Mouse (Mus musculus): ENCODE results near the gene Uaca.

The Uaca gene

GRCm38 (mm10) chr9:60794210-60794840 lies at the start of gene Uaca:
Gene Uaca, plus strand, starts transcription at chr9:60794542.
- DNase-seq (ENCODE audit: low spot score), result peak; percentile 97

- no peak for DNase-seq (ENCODE audit: low spot score)
Measured at GRCm38 (mm10) chr9:60744971-60745370, 49.4 kb upstream of the Uaca start.

- no peak for DNase-seq (ENCODE audit: low spot score)
Measured at GRCm38 (mm10) chr9:60746561-60746960, 47.8 kb upstream of the Uaca start.

- DNase-seq (ENCODE audit: low spot score), result no peak
Measured at GRCm38 (mm10) chr9:60747672-60748071, 46.7 kb upstream of the Uaca start.

GRCm38 (mm10) chr9:60748191-60748590 lies 46.2 kb upstream of the Uaca start:
- no peak for DNase-seq (ENCODE audit: low spot score)

GRCm38 (mm10) chr9:60749105-60749504 lies 45.2 kb upstream of the Uaca start:
- DNase-seq (ENCODE audit: low spot score), result no peak

GRCm38 (mm10) chr9:60751098-60751497 lies 43.2 kb upstream of the Uaca start:
- DNase-seq (ENCODE audit: low spot score), result no peak

GRCm38 (mm10) chr9:60751971-60752370 lies 42.4 kb upstream of the Uaca start:
- no peak for DNase-seq (ENCODE audit: low spot score)

GRCm38 (mm10) chr9:60752636-60753035 lies 41.7 kb upstream of the Uaca start:
- no peak for DNase-seq (ENCODE audit: low spot score)

- DNase-seq (ENCODE audit: low spot score), result peak; percentile 89
Measured at GRCm38 (mm10) chr9:60756258-60756657, 38.1 kb upstream of the Uaca start.

GRCm38 (mm10) chr9:60756866-60757740 lies 37.2 kb upstream of the Uaca start:
- no peak for DNase-seq (ENCODE audit: low spot score)

GRCm38 (mm10) chr9:60757817-60758216 lies 36.5 kb upstream of the Uaca start:
- no peak for DNase-seq (ENCODE audit: low spot score)

GRCm38 (mm10) chr9:60759436-60760007 lies 34.8 kb upstream of the Uaca start:
- DNase-seq (ENCODE audit: low spot score), result peak; percentile 76

- DNase-seq (ENCODE audit: low spot score), result no peak
Measured at GRCm38 (mm10) chr9:60765181-60765580, 29.2 kb upstream of the Uaca start.

GRCm38 (mm10) chr9:60768393-60768792 lies 25.9 kb upstream of the Uaca start:
- DNase-seq (ENCODE audit: low spot score), result no peak

GRCm38 (mm10) chr9:60769711-60770111 lies 24.6 kb upstream of the Uaca start:
- DNase-seq (ENCODE audit: low spot score), result no peak

- no peak for DNase-seq (ENCODE audit: low spot score)
Measured at GRCm38 (mm10) chr9:60773713-60774112, 20.6 kb upstream of the Uaca start.

- no peak for DNase-seq (ENCODE audit: low spot score)
Measured at GRCm38 (mm10) chr9:60776899-60777298, 17.4 kb upstream of the Uaca start.

GRCm38 (mm10) chr9:60782057-60782789 lies 12.1 kb upstream of the Uaca start:
- no peak for DNase-seq (ENCODE audit: low spot score)

GRCm38 (mm10) chr9:60785069-60785468 lies 9.3 kb upstream of the Uaca start:
- DNase-seq (ENCODE audit: low spot score), result no peak

GRCm38 (mm10) chr9:60787517-60788110 lies 6.7 kb upstream of the Uaca start:
- no peak for DNase-seq (ENCODE audit: low spot score)

GRCm38 (mm10) chr9:60790282-60790681 lies 4.1 kb upstream of the Uaca start:
- no peak for DNase-seq (ENCODE audit: low spot score)

All from testis, postnatal 10 days (tissue).